Mouse (Mus musculus) bone marrow, adult 2 months (tissue): Measurements from ENCODE around the gene Qpct.

ENCODE experiments used
- CTCF ChIP-seq: fragments of 200-500 bp; IDR thresholded peaks from 2 replicates; pipeline ENCODE4 v1.5.1; 2011; ENCODE audit warnings: low read length, control low read depth; ENCODE audit not compliant: control insufficient read depth, insufficient read depth
- POLR2A ChIP-seq: fragments of 200-500 bp; IDR thresholded peaks from 2 replicates; pipeline ENCODE4 v1.6.1; 2011; ENCODE audit warnings: low read depth, mild to moderate bottlenecking, control low read depth, low read length, borderline replicate concordance; ENCODE audit not compliant: control insufficient read depth

DNA sequence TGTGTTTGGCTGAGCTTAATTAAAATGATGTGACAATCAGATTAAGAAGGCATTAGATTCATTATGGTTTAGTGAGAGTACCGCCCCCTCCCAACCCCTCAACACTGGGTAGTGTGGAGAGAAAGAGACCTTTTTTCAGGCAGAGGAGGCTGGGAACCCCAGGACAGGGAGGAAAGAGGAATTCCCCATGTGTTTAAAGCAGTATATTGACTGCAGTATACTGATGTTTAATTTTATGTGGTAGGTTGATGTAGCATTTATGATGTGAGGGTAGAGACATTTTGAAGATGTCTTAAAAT, 26.1 kb downstream of the Qpct start:
- TF ChIP-seq CTCF (no peak), POLR2A (no peak)
